Mouse (Mus musculus): ENCODE data around the gene Klrg1.

Klrg1 gene

GRCm38 (mm10) chr6:122282782-122283181, at the start of gene Klrg1:
TSS of gene Klrg1 (minus strand) at chr6:122282882.
- no peak for DNase-seq (ENCODE audit: low read depth, low spot score)

- no peak for DNase-seq (ENCODE audit: low read depth, low spot score)
These were observed 42.8 kb upstream of the Klrg1 start for GRCm38 (mm10) chr6:122325361-122325975.

GRCm38 (mm10) chr6:122318726-122319125, 36.0 kb upstream of the Klrg1 start:
- no peak for DNase-seq (ENCODE audit: low read depth, low spot score)

GRCm38 (mm10) chr6:122310187-122310820, 27.6 kb upstream of the Klrg1 start:
- DNase-seq (ENCODE audit: low read depth, low spot score), result no peak

GRCm38 (mm10) chr6:122309446-122309960, 26.8 kb upstream of the Klrg1 start:
- no peak for DNase-seq (ENCODE audit: low read depth, low spot score)

- peak; percentile 98 for DNase-seq (ENCODE audit: low read depth, low spot score)
These were observed 26.1 kb upstream of the Klrg1 start, which contains the start of gene M6pr for GRCm38 (mm10) chr6:122308505-122309393. TSS of gene M6pr (plus strand) at chr6:122308720.

GRCm38 (mm10) chr6:122308136-122308504, 25.4 kb upstream of the Klrg1 start:
- DNase-seq (ENCODE audit: low read depth, low spot score), result no peak

GRCm38 (mm10) chr6:122306707-122307106, 24.0 kb upstream of the Klrg1 start:
- DNase-seq (ENCODE audit: low read depth, low spot score), result no peak

GRCm38 (mm10) chr6:122304790-122305555, 22.3 kb upstream of the Klrg1 start:
- DNase-seq (ENCODE audit: low read depth, low spot score), result no peak

GRCm38 (mm10) chr6:122304355-122304754, 21.7 kb upstream of the Klrg1 start:
- peak; percentile 74 for DNase-seq (ENCODE audit: low read depth, low spot score)

GRCm38 (mm10) chr6:122303526-122303925, 20.8 kb upstream of the Klrg1 start:
- no peak for DNase-seq (ENCODE audit: low read depth, low spot score)

GRCm38 (mm10) chr6:122302661-122303060, 20.0 kb upstream of the Klrg1 start:
- DNase-seq (ENCODE audit: low read depth, low spot score), result no peak

GRCm38 (mm10) chr6:122302121-122302520, 19.4 kb upstream of the Klrg1 start:
- no peak for DNase-seq (ENCODE audit: low read depth, low spot score)

- DNase-seq (ENCODE audit: low read depth, low spot score), result no peak
These were observed 17.0 kb upstream of the Klrg1 start for GRCm38 (mm10) chr6:122299621-122300133.

GRCm38 (mm10) chr6:122298223-122298609, 15.5 kb upstream of the Klrg1 start:
- no peak for DNase-seq (ENCODE audit: low read depth, low spot score)

- DNase-seq (ENCODE audit: low read depth, low spot score), result peak; percentile 72
These were observed 14.9 kb upstream of the Klrg1 start for GRCm38 (mm10) chr6:122297279-122298222.

GRCm38 (mm10) chr6:122296918-122297278, 14.2 kb upstream of the Klrg1 start:
- no peak for DNase-seq (ENCODE audit: low read depth, low spot score)

- DNase-seq (ENCODE audit: low read depth, low spot score), result no peak
These were observed 12.6 kb upstream of the Klrg1 start for GRCm38 (mm10) chr6:122295242-122295641.

- no peak for DNase-seq (ENCODE audit: low read depth, low spot score)
These were observed 11.6 kb upstream of the Klrg1 start for GRCm38 (mm10) chr6:122294290-122294689.

- no peak for DNase-seq (ENCODE audit: low read depth, low spot score)
These were observed 11.1 kb upstream of the Klrg1 start for GRCm38 (mm10) chr6:122293796-122294195.
